27 mouse cellular contexts compared by ENCODE assay signal in genomic region chr12:82196213-82196612, GRCm38 (mm10). TPM values are rescaled to one million over a fixed set of nuclear protein-coding genes. Genes with fewer than 3 reads are reported as not detected.
DNase-seq lines count a peak whose midpoint lies in the region; ATAC-seq and TF ChIP-seq lines count a peak whose summit lies in the region.
"Had no signal": no experiment of that assay in that cellular context is flagged by ENCODE, and none has a peak within 500 bp of the region (broad histone marks: within the 10 kb centered on the region; RNA-seq: fewer than 3 reads in every experiment).

No protein-coding gene starts in this region.

- no peak overlapping the region for H3K4me2 ChIP-seq in liver, embryonic 16.5 days (ENCODE audit: low read depth, low read length)
- H3K4me2 ChIP-seq: heart, embryonic 11.5 days; hindbrain, embryonic 12.5 days; limb, embryonic 15.5 days; lung, embryonic 14.5 days; midbrain, embryonic 12.5 days; neural tube, embryonic 13.5 days had no signal

- H3K27me3 ChIP-seq in liver, embryonic 16.5 days (ENCODE audit: control insufficient read depth, insufficient read depth, low read depth, low read length) = no peaks in the 10 kb centered on the region
- H3K27me3 ChIP-seq: hindbrain, embryonic 12.5 days; limb, embryonic 15.5 days; midbrain, embryonic 12.5 days; neural tube, embryonic 13.5 days had no signal

- WGBS in liver, embryonic 16.5 days (ENCODE audit: insufficient replicate concordance) = 57% methylated on average over 2 of the region's 2 CpGs

- peaks cover 2% of the 10 kb centered on the region for H3K4me1 ChIP-seq in liver, embryonic 16.5 days (ENCODE audit: control insufficient read depth, low read depth, low read length)

- DNase-seq in layer of hippocampus, adult 2 months (ENCODE audit: low spot score in 2 of 2) = no peak
- DNase-seq in layer of hippocampus, postnatal 14 days (ENCODE audit: low spot score in 2 of 2) = no peak
- peak; percentile 30 for DNase-seq in liver
- no peak for DNase-seq in adrenal gland, adult (ENCODE audit: inconsistent age in 2 of 2, low spot score in 1 of 2)
- DNase-seq in MN1 (ENCODE audit: low spot score) = no peak
- no peak for DNase-seq in cerebellum, adult 11 months
- DNase-seq: adrenal gland, postnatal 14 days; cerebellum, adult 8-10 months; cerebellum, postnatal 25 days; gastrocnemius, adult 2 months; gastrocnemius, postnatal 36 days; heart, adult 18-20 months; heart, postnatal 36 days; kidney, adult 8-10 months; kidney, postnatal 4 days; lung, embryonic 14.5 days; lung, postnatal 14 days had no signal

- H3K9me3 ChIP-seq in liver, embryonic 16.5 days (replicated peaks; ENCODE audit: control insufficient read depth, low read length) = no peaks in the 10 kb centered on the region
- H3K9me3 ChIP-seq: hindbrain, embryonic 12.5 days; limb, embryonic 10.5 days; limb, embryonic 15.5 days; midbrain, embryonic 12.5 days; neural tube, embryonic 13.5 days had no signal

- H3K4me3 ChIP-seq in layer of hippocampus, adult 2 months = no peak overlapping the region
- H3K4me3 ChIP-seq in liver, embryonic 16.5 days (ENCODE audit: low read depth, low read length) = no peak overlapping the region
- H3K4me3 ChIP-seq: gastrocnemius, adult 2 months; hindbrain, embryonic 12.5 days; limb, embryonic 10.5 days; limb, embryonic 15.5 days; midbrain, embryonic 12.5 days; neural tube, embryonic 13.5 days had no signal

- peak overlapping the region; percentile 18; the same call in 1 of the 2 replicates for H3K27ac ChIP-seq in layer of hippocampus, adult 2 months
- no peak overlapping the region for H3K27ac ChIP-seq in liver, embryonic 16.5 days (ENCODE audit: low read length)
- H3K27ac ChIP-seq: gastrocnemius, adult 2 months; hindbrain, embryonic 12.5 days; kidney, postnatal 0 days; limb, embryonic 15.5 days; midbrain, embryonic 12.5 days; neural tube, embryonic 13.5 days had no signal

- no peaks in the 10 kb centered on the region for H3K36me3 ChIP-seq in liver, embryonic 16.5 days (ENCODE audit: control insufficient read depth, insufficient read depth)
- H3K36me3 ChIP-seq: hindbrain, embryonic 12.5 days; limb, embryonic 15.5 days; midbrain, embryonic 12.5 days; neural tube, embryonic 13.5 days had no signal

- H3K9ac ChIP-seq in liver, embryonic 16.5 days (ENCODE audit: low read depth, low read length) = no peak overlapping the region
- H3K9ac ChIP-seq: hindbrain, embryonic 12.5 days; limb, embryonic 15.5 days; lung, embryonic 14.5 days; midbrain, embryonic 12.5 days; neural tube, embryonic 13.5 days had no signal

- no peak for TF ChIP-seq CTCF in layer of hippocampus, adult 2 months (conservative IDR thresholded peaks at IDR 0.05)

- peak; percentile 41; the same call in 1 of the 2 replicates for ATAC-seq in liver, embryonic 16.5 days (ENCODE audit: low read depth)
- ATAC-seq: forebrain, embryonic 14.5 days; intestine, embryonic 16.5 days had no signal

RNA-seq across cellular contexts. Expression of gene Sipa1l1, which starts 27.1 kb away (rescaled TPM):
- 100 to 1,000 TPM; 233 to 244 TPM for total RNA-seq in layer of hippocampus, adult 2 months (2021)
- total RNA-seq in layer of hippocampus, postnatal 14 days (2021) = 100 to 1,000 TPM; 159 to 165 TPM
- 4.0 and 4.2 TPM in 2 replicates for polyA plus RNA-seq in liver, embryonic 16.5 days (2015; fragmentation: Nextera tagmentation; extraction: Ambion mirVana)
